Mouse (Mus musculus) limb, embryonic 12.5 days (tissue): ENCODE results near the gene Nktr. TPM values are rescaled to one million over a fixed set of nuclear protein-coding genes. Genes with fewer than 3 reads are reported as not detected.

ENCODE experiments used
- ATAC-seq: fragments of 200-750 bp; cut with Nextera tagmentation; 2 replicates; pipeline ENCODE4 v1.8.0; 2017; ENCODE audit warnings: low read depth, moderate TSS enrichment; ENCODE audit not compliant: insufficient number of reproducible peaks, insufficient read depth, low FRiP score, low TSS enrichment
- H3K27ac ChIP-seq: fragments of 300-500 bp; sonication (generic); 2 replicates; pipeline ENCODE4 v1.5.1; 2016; ENCODE audit warnings: mild to moderate bottlenecking, moderate library complexity
- H3K27me3 ChIP-seq: fragments of 300-500 bp; sonication (generic); 2 replicates; pipeline ENCODE4 v1.6.1; 2016; ENCODE audit warnings: mild to moderate bottlenecking, moderate library complexity
- H3K36me3 ChIP-seq: fragments of 300-500 bp; sonication (generic); 2 replicates; pipeline ENCODE4 v1.6.1; 2016; ENCODE audit warnings: mild to moderate bottlenecking, moderate library complexity
- H3K4me1 ChIP-seq: fragments of 300-500 bp; sonication (generic); replicated peaks from 2 replicates; pipeline ENCODE4 v1.6.1; 2016
- H3K4me2 ChIP-seq: fragments of 300-500 bp; sonication (generic); 2 replicates; pipeline ENCODE4 v1.6.1; 2016; ENCODE audit warnings: mild to moderate bottlenecking, moderate library complexity
- H3K4me3 ChIP-seq: fragments of 300-500 bp; sonication (generic); replicated peaks from 2 replicates; pipeline ENCODE4 v1.5.1; 2016; ENCODE audit warnings: mild to moderate bottlenecking
- H3K9ac ChIP-seq: fragments of 300-500 bp; sonication (generic); replicated peaks from 2 replicates; pipeline ENCODE4 v1.6.1; 2016; ENCODE audit warnings: mild to moderate bottlenecking, moderate library complexity
- H3K9me3 ChIP-seq: fragments of 300-500 bp; sonication (generic); 2 replicates; pipeline ENCODE4 v1.6.1; 2016; ENCODE audit warnings: mild to moderate bottlenecking, moderate library complexity
- WGBS: fragments of 180-500 bp; shearing (Covaris S2); methylation state at CpG from one replicate; pipeline ENCODE4 v1.1.7; 2016; 5-methylcytosine and 5-hydroxymethylcytosine counted together
- polyA plus RNA-seq: library from polyadenylated mRNA; unstranded; fragments of >200 nt; fragmentation: Nextera tagmentation; extraction: Ambion mirVana; gene quantifications from 2 replicates; pipeline ENCODE4 v1.2.1, GENCODE M21; 2016

Nktr gene
- polyA plus RNA-seq, 1 experiment from 2014 or later, result 71.5 TPM

GRCm38 (mm10) chr9:121752774-121753173 lies 33.8 kb downstream of the Nktr start:
- H3K4me3 ChIP-seq, result no peak overlapping the region
- H3K27me3 ChIP-seq, result no peaks in the 10 kb centered on the region
- no peak overlapping the region for H3K9ac ChIP-seq
- H3K4me2 ChIP-seq, result no peak overlapping the region
- no peaks in the 10 kb centered on the region for H3K9me3 ChIP-seq
- WGBS, result 93% methylated on average over 9 of the region's 9 CpGs
- H3K27ac ChIP-seq, result no peak overlapping the region
- H3K36me3 ChIP-seq, result peaks cover 87% of the 10 kb centered on the region
- no peak for ATAC-seq
- peaks cover 9% of the 10 kb centered on the region for H3K4me1 ChIP-seq

- peaks cover 69% of the 10 kb centered on the region for H3K36me3 ChIP-seq
- H3K4me3 ChIP-seq, result no peak overlapping the region
- H3K9ac ChIP-seq, result no peak overlapping the region
- H3K4me1 ChIP-seq, result peaks cover 24% of the 10 kb centered on the region
- no peak for ATAC-seq
- no peak overlapping the region for H3K4me2 ChIP-seq
- H3K27ac ChIP-seq, result no peak overlapping the region
- no peaks in the 10 kb centered on the region for H3K9me3 ChIP-seq
- 91% methylated on average over 3 of the region's 3 CpGs for WGBS
- H3K27me3 ChIP-seq, result no peaks in the 10 kb centered on the region
Observed at GRCm38 (mm10) chr9:121754624-121755023, 35.7 kb downstream of the Nktr start.

DNA sequence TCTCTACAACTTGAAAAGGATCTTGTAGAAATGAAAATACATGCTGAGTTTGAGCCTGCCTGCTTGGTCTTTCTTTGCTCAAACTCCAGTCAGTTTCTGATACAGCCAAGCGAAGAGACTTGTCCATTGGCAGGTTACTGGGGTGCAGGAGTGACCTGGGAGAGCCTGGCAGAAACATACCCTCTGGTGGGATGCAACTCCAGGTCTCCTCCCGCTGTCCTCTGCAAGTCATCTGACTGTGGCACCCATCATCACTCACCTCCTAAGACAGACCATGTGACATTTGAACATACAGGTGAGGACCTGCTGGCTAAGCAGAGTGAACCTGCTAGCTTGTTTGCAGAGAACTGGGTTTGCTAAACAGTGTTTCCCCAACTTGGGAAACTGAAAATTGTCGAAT lies 37.8 kb downstream of the Nktr start:
- no peak for ATAC-seq

DNA sequence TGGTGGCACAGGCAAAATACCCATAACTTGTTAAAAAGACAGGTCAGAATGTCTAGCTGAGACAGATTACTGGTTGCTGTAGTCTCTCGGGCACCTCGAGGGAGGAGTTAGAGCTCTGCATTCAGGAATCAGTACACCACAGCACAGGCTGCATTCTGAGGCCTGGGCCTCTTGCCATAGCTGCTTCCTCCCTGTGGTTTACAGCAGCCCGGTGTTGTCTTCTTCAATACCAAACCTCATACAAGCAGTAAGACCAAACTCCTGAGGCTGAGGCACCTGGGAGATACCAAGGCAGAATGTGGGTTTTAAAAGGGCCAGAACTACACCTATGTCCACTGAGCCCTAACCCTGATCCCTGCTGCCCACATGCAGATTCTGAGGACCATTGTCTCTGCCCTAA lies 38.5 kb downstream of the Nktr start:
- H3K27me3 ChIP-seq, result no peaks in the 10 kb centered on the region
- H3K4me1 ChIP-seq, result peaks cover 40% of the 10 kb centered on the region
- H3K9ac ChIP-seq, result 0 out of 2 replicates have a peak overlapping the region, but pooled peaks have one; percentile 2

More for the DNA sequence above, 37.8 kb downstream of the Nktr start:
- Histone ChIP-seq H3K27me3 (no peaks in the 10 kb centered on the region), H3K4me1 (peaks cover 37% of the 10 kb centered on the region), H3K36me3 (peaks cover 51% of the 10 kb centered on the region), H3K27ac (no peak overlapping the region), H3K4me3 (no peak overlapping the region), H3K4me2 (no peak overlapping the region), H3K9me3 (no peaks in the 10 kb centered on the region), H3K9ac (no peak overlapping the region; the same call in 1 of the 2 replicates)
- WGBS, result 86% methylated on average over 3 of the region's 3 CpGs

GRCm38 (mm10) chr9:121757835-121758814 lies 39.2 kb downstream of the Nktr start:
- peak overlapping the region; percentile 94 for H3K9ac ChIP-seq
- no peak for ATAC-seq
- H3K9me3 ChIP-seq, result no peaks in the 10 kb centered on the region
- H3K4me1 ChIP-seq, result peaks cover 40% of the 10 kb centered on the region
- peak overlapping the region; percentile 94 for H3K4me2 ChIP-seq
- H3K36me3 ChIP-seq, result peaks cover 50% of the 10 kb centered on the region
- no peaks in the 10 kb centered on the region for H3K27me3 ChIP-seq
- 33% methylated on average over 10 of the region's 10 CpGs for WGBS
- H3K4me3 ChIP-seq, result peak overlapping the region; percentile 84
- H3K27ac ChIP-seq, result peak overlapping the region; percentile 96

More for the DNA sequence above, 38.5 kb downstream of the Nktr start:
- Histone ChIP-seq H3K27ac (peak overlapping the region; percentile 96), H3K36me3 (peaks cover 49% of the 10 kb centered on the region), H3K4me3 (no peak overlapping the region), H3K4me2 (peak overlapping the region; percentile 94), H3K9me3 (no peaks in the 10 kb centered on the region)
- WGBS, result 51% methylated on average over 3 of the region's 3 CpGs
- no peak for ATAC-seq

- H3K4me2 ChIP-seq, result peak within 1 kb of the TSS; percentile 94
- H3K9me3 ChIP-seq, result no peaks in the 10 kb centered on the region
- peaks cover 51% of the 10 kb centered on the region for H3K36me3 ChIP-seq
- peak within 1 kb of the TSS; percentile 94 for H3K9ac ChIP-seq
- peak; percentile 53 for ATAC-seq
- H3K27me3 ChIP-seq, result no peaks in the 10 kb centered on the region
- H3K27ac ChIP-seq, result peak within 1 kb of the TSS; percentile 96
- WGBS, result under 1% methylated on average over 86 of the region's 97 CpGs
- H3K4me3 ChIP-seq, result peak within 1 kb of the TSS; percentile 84
- peaks cover 40% of the 10 kb centered on the region for H3K4me1 ChIP-seq
Observed at GRCm38 (mm10) chr9:121759091-121760081, 40.4 kb downstream of the Nktr start, which contains the start of gene Zfp651. Gene Zfp651 (plus strand): TSS chr9:121759330.

GRCm38 (mm10) chr9:121760271-121761090 lies 41.5 kb downstream of the Nktr start:
- H3K4me2 ChIP-seq, result peak overlapping the region; percentile 94
- peak overlapping the region; percentile 84 for H3K4me3 ChIP-seq
- H3K9me3 ChIP-seq, result no peaks in the 10 kb centered on the region
- H3K27me3 ChIP-seq, result no peaks in the 10 kb centered on the region
- H3K9ac ChIP-seq, result peak overlapping the region; percentile 94
- WGBS, result 1% methylated on average over 43 of the region's 43 CpGs
- peak overlapping the region; percentile 96 for H3K27ac ChIP-seq
- H3K36me3 ChIP-seq, result peaks cover 51% of the 10 kb centered on the region
- ATAC-seq, result peak; percentile 45
- peaks cover 40% of the 10 kb centered on the region for H3K4me1 ChIP-seq

GRCm38 (mm10) chr9:121761091-121761665 lies 42.2 kb downstream of the Nktr start:
- 71% methylated on average over 10 of the region's 10 CpGs for WGBS

GRCm38 (mm10) chr9:121761787-121762186 lies 42.8 kb downstream of the Nktr start:
- no peak for ATAC-seq
- no peak overlapping the region for H3K4me3 ChIP-seq
- 0 out of 2 replicates have a peak overlapping the region, but pooled peaks have one; percentile 2 for H3K4me2 ChIP-seq
- H3K9me3 ChIP-seq, result no peaks in the 10 kb centered on the region
- 80% methylated on average over 8 of the region's 8 CpGs for WGBS
- no peak overlapping the region for H3K27ac ChIP-seq
- H3K27me3 ChIP-seq, result no peaks in the 10 kb centered on the region
- H3K4me1 ChIP-seq, result peaks cover 38% of the 10 kb centered on the region
- H3K9ac ChIP-seq, result no peak overlapping the region
- peaks cover 53% of the 10 kb centered on the region for H3K36me3 ChIP-seq

More at GRCm38 (mm10) chr9:121761091-121761665, 42.2 kb downstream of the Nktr start:
- H3K4me1 ChIP-seq, result peaks cover 40% of the 10 kb centered on the region
- no peak for ATAC-seq
- peaks cover 51% of the 10 kb centered on the region for H3K36me3 ChIP-seq
- H3K4me2 ChIP-seq, result peak overlapping the region; percentile 94
- peak overlapping the region; percentile 84 for H3K4me3 ChIP-seq
- H3K9me3 ChIP-seq, result no peaks in the 10 kb centered on the region
- H3K9ac ChIP-seq, result peak overlapping the region; percentile 94
- H3K27me3 ChIP-seq, result no peaks in the 10 kb centered on the region
- peak overlapping the region; percentile 96 for H3K27ac ChIP-seq

- no peak overlapping the region for H3K27ac ChIP-seq
- WGBS, result 88% methylated on average over 10 of the region's 10 CpGs
- no peaks in the 10 kb centered on the region for H3K27me3 ChIP-seq
- H3K36me3 ChIP-seq, result peaks cover 55% of the 10 kb centered on the region
- peaks cover 36% of the 10 kb centered on the region for H3K4me1 ChIP-seq
- ATAC-seq, result no peak
- H3K4me2 ChIP-seq, result no peak overlapping the region
- no peak overlapping the region for H3K9ac ChIP-seq
- H3K4me3 ChIP-seq, result no peak overlapping the region
- H3K9me3 ChIP-seq, result no peaks in the 10 kb centered on the region
Observed at GRCm38 (mm10) chr9:121762248-121762647, 43.3 kb downstream of the Nktr start.
